Mouse (Mus musculus) stomach, postnatal 0 days (tissue): ENCODE data around the gene Tbkbp1. TPM values are rescaled to one million over a fixed set of nuclear protein-coding genes. Genes with fewer than 3 reads are reported as not detected.

ENCODE experiments used
- ATAC-seq: fragments of 200-750 bp; cut with Nextera tagmentation; 2 replicates; pipeline ENCODE4 v1.8.0; 2017; ENCODE audit not compliant: low FRiP score, low TSS enrichment
- DNase-seq: peaks from one replicate; pipeline ENCODE4 v3.0.0-alpha.2; 2016; ENCODE audit warnings: low spot score
- H3K27ac ChIP-seq: fragments of 300-500 bp; sonication (generic); replicated peaks from 2 replicates; pipeline ENCODE4 v1.5.1; 2014; ENCODE audit warnings: mild to moderate bottlenecking, control low read depth
- H3K27me3 ChIP-seq: fragments of 300-500 bp; sonication (generic); 2 replicates; pipeline ENCODE4 v1.6.1; 2014; ENCODE audit warnings: low read length; ENCODE audit not compliant: control insufficient read depth, insufficient read depth
- H3K36me3 ChIP-seq: fragments of 300-500 bp; sonication (generic); 2 replicates; pipeline ENCODE4 v1.6.1; 2014; ENCODE audit warnings: low read length, mixed read lengths; ENCODE audit not compliant: control insufficient read depth, insufficient read depth
- H3K4me1 ChIP-seq: fragments of 300-500 bp; sonication (generic); replicated peaks from 2 replicates; pipeline ENCODE4 v1.6.1; 2014; ENCODE audit warnings: antibody characterized with exemption; ENCODE audit not compliant: control insufficient read depth, insufficient read depth
- H3K4me2 ChIP-seq: fragments of 300-500 bp; sonication (generic); replicated peaks from 2 replicates; pipeline ENCODE4 v1.6.1; 2014; ENCODE audit warnings: low read depth, mild to moderate bottlenecking, control low read depth, moderate library complexity
- H3K4me3 ChIP-seq: fragments of 300-500 bp; sonication (generic); 2 replicates; pipeline ENCODE4 v1.5.1; 2014; ENCODE audit warnings: low read depth, low read length, control low read depth
- H3K9ac ChIP-seq: fragments of 300-500 bp; sonication (generic); 2 replicates; pipeline ENCODE4 v1.6.1; 2014; ENCODE audit warnings: mild to moderate bottlenecking, low read length, control low read depth, mixed read lengths
- H3K9me3 ChIP-seq: fragments of 300-500 bp; sonication (generic); 2 replicates; pipeline ENCODE4 v1.6.1; 2016; ENCODE audit warnings: low read length; ENCODE audit not compliant: control insufficient read depth
- CTCF ChIP-seq: IDR thresholded peaks from 2 replicates; pipeline ENCODE4 v1.5.1; 2016; ENCODE audit warnings: antibody characterized with exemption, low read depth, mild to moderate bottlenecking, moderate library complexity
- EP300 ChIP-seq: optimal IDR thresholded peaks from 2 replicates; pipeline ENCODE3; 2016; ENCODE audit warnings: antibody characterized with exemption
- WGBS: fragments of 180-500 bp; shearing (Covaris S2); extraction: QIAGEN DNeasy Blood & Tissue Kit; methylation state at CpG from one replicate; pipeline ENCODE4 v1.1.7; 2014; 5-methylcytosine and 5-hydroxymethylcytosine counted together
- polyA plus RNA-seq: library from polyadenylated mRNA; unstranded; fragments of >200 nt; fragmentation: Nextera tagmentation; extraction: Ambion mirVana; gene quantifications from 2 replicates; pipeline ENCODE4 v1.2.1, GENCODE M21; 2015

Gene Tbkbp1
- polyA plus RNA-seq, 1 experiment from 2014 or later, result 1.8 TPM

DNA sequence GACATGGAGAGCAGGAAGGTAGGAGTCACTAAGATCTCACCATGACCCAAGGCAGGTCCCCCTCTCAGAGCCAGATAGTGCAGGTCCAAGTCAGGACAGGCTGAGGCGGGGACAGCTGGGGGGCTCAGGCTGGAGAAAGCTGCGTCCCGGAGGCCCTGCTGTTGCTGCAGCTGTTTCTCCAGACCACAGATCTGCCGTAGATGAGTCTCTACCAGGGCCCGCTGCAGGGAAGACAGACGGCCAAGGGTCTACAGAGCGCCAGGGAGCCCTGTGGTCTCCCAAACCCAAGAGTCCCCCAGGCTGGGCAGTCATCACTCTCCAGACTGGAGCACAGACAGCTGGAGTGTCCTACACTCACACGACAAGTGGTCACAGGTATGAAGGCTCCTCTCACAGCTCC is 4.0 kb downstream of the Tbkbp1 start:
- peak; percentile 16 for DNase-seq
- no peak overlapping the region for H3K27ac ChIP-seq
- H3K9ac ChIP-seq, result no peak overlapping the region
- WGBS, result 88% methylated on average over 8 of the region's 8 CpGs
- H3K36me3 ChIP-seq, result no peaks in the 10 kb centered on the region
- H3K27me3 ChIP-seq, result no peaks in the 10 kb centered on the region
- no peak overlapping the region for H3K4me2 ChIP-seq
- H3K9me3 ChIP-seq, result no peaks in the 10 kb centered on the region
- H3K4me1 ChIP-seq, result 0 out of 2 replicates have a peak, but pooled peaks cover 2% of the 10 kb centered on the region
- no peak overlapping the region for H3K4me3 ChIP-seq
- ATAC-seq, result no peak
- no peak for TF ChIP-seq CTCF
- TF ChIP-seq EP300, result no peak

DNA sequence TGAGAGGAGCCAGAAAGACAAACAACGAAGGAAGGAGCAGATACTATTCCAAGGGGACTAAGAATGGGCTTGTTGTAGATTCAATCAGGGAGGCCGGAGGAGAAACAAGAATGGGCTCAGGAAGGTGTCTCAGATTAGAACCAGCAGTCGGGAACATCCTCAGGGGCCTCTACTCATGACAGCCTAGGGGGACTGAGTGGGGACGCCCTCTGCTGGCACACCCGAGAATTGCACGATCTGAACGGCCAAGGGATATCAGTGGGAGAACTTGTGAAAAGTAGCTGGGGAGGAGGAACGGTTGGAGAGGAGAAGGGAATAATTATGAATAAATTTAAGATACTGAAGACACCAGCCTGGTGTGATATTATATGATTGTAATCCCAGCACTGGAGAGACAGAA is 4.6 kb downstream of the Tbkbp1 start:
- no peak overlapping the region for H3K9ac ChIP-seq
- peak overlapping the region; percentile 20; the same call in 1 of the 2 replicates for H3K4me2 ChIP-seq
- 6% methylated on average over 8 of the region's 8 CpGs for whole genome bisulfite sequencing

DNA sequence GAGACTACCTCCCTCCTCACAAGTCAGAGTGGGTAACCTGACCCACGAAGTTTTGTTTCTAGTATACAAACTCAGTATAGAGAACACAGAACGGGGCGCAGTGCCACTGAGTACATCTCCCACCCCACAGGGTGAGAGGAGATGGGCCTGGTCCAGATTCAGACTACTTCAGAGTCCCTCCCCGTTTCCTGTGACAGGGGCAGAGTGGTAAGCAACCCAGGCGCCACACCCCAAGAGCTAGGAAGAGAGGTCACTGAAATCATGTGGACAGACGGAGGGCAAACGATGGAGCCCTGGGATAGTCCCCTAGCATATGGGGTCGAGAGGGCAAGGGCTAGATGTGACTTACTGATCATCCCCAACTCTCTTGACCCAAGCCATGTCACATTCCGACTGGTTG is 5.3 kb downstream of the Tbkbp1 start:
- H3K36me3 ChIP-seq, result no peaks in the 10 kb centered on the region
- WGBS, result 61% methylated on average over 9 of the region's 9 CpGs
- H3K9me3 ChIP-seq, result no peaks in the 10 kb centered on the region
- no peak for DNase-seq
- H3K27me3 ChIP-seq, result no peaks in the 10 kb centered on the region
- 0 out of 2 replicates have a peak overlapping the region, but pooled peaks have one; percentile 24 for H3K27ac ChIP-seq
- ATAC-seq, result no peak
- H3K4me1 ChIP-seq, result no peaks in the 10 kb centered on the region
- H3K4me3 ChIP-seq, result no peak overlapping the region
- H3K4me2 ChIP-seq, result no peak overlapping the region
- H3K9ac ChIP-seq, result no peak overlapping the region
- TF ChIP-seq CTCF (no peak), EP300 (no peak)

More for the DNA sequence above, 4.6 kb downstream of the Tbkbp1 start:
- Histone ChIP-seq H3K27me3 (no peaks in the 10 kb centered on the region), H3K4me1 (no peaks in the 10 kb centered on the region), H3K4me3 (no peak overlapping the region), H3K36me3 (no peaks in the 10 kb centered on the region), H3K27ac (no peak overlapping the region), H3K9me3 (no peaks in the 10 kb centered on the region)
- no peak for ATAC-seq
- peak; percentile 91 for TF ChIP-seq CTCF
- TF ChIP-seq EP300, result no peak
- DNase-seq, result peak; percentile 78

DNA sequence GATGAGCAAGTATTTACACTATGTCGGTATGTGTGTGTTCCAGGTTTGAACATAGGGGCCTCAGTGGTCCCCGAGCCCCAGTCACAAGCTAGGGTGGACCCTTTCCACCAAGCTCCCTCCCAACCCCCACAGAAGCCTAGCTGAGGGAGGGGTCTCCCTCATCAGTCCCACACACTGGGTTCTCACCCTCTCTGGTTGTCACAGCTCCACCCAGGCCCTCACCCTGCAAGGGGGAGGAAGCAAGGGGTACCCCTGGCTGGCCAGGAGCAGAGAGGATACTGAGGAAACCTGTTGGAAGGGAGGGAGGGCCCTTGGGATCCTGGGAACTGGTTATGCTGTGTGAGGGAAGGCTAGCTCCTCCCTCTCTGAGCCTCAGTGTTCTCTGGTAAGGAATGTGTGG is 6.0 kb downstream of the Tbkbp1 start:
- H3K9me3 ChIP-seq, result no peaks in the 10 kb centered on the region
- H3K4me3 ChIP-seq, result no peak overlapping the region
- no peak overlapping the region for H3K4me2 ChIP-seq
- TF ChIP-seq EP300, result no peak
- no peak for TF ChIP-seq CTCF
- H3K27me3 ChIP-seq, result no peaks in the 10 kb centered on the region
- H3K9ac ChIP-seq, result no peak overlapping the region
- H3K36me3 ChIP-seq, result no peaks in the 10 kb centered on the region
- ATAC-seq (no peak), DNase-seq (no peak)
- 51% methylated on average over 2 of the region's 2 CpGs for WGBS
- H3K27ac ChIP-seq, result 0 out of 2 replicates have a peak overlapping the region, but pooled peaks have one; percentile 13
- no peaks in the 10 kb centered on the region for H3K4me1 ChIP-seq

DNA sequence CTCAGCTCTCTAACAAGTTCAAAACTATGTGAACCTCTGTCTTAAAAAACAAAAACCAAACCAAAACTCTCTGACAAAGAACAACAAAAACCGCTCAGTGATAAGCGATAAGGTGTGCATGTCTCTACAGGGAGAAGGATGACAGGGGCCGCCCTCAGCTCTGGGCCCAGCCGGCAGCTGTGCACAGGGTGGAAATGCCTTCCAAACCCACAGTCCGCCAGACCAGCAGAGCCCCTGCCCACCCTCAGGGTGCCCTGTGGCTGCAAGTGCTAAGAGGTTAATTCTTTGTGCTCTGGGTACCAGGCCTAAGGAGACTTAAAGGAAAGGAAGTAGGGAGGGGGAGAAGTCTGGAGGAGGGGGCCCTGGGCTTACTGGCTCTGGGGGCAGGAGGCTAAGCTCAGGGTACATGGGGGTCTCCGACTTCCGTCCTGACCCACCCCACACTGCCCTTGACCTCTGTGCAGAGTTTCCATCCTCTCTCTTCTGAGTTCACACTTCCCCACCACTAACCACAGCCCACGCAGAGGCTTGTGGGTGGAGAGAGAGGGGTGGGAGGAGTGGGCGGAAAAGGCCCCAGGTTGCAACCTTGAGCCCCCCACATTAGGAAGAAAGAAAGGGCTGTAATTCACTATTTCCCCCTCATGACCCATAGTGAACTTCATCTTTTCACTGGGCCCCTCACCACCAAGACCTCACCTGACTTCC is 7.9 kb downstream of the Tbkbp1 start:
- no peaks in the 10 kb centered on the region for H3K4me1 ChIP-seq
- H3K36me3 ChIP-seq, result no peaks in the 10 kb centered on the region; the same call in 1 of the 2 replicates
- no peak for ATAC-seq
- no peaks in the 10 kb centered on the region for H3K27me3 ChIP-seq
- WGBS, result 69% methylated on average over 9 of the region's 9 CpGs
- no peak overlapping the region for H3K4me3 ChIP-seq
- H3K9me3 ChIP-seq, result no peaks in the 10 kb centered on the region
- no peak overlapping the region for H3K27ac ChIP-seq
- H3K4me2 ChIP-seq, result no peak overlapping the region
- H3K9ac ChIP-seq, result no peak overlapping the region
- TF ChIP-seq EP300 (no peak), CTCF (no peak)
- no peak for DNase-seq

DNA sequence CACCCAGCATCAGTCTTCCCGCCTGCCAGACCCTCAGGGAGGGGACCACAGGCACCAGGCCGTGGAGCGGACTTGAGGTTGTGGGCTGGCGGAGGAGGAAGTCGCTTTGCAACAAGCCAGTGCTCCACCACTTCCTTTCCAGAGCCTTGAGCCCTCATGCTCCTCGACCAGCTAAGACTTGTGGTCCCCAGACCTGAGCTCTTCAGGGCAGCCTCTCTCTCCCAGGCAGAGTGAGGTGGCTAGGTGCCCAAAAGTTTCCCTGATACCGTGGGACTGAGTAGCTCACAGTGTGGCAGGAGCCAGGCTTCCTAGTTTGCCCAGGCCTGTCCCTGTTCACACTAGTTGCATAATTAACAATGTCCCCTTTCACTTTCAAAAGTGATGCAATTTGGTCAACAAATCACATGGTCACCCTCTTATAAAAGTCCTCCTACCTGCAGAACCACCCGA is 9.1 kb downstream of the Tbkbp1 start:
- WGBS, result 59% methylated on average over 8 of the region's 8 CpGs
- H3K4me2 ChIP-seq, result no peak overlapping the region
- peak; percentile 64 for ATAC-seq
- no peaks in the 10 kb centered on the region; the same call in 1 of the 2 replicates for H3K36me3 ChIP-seq
- H3K9me3 ChIP-seq, result no peaks in the 10 kb centered on the region
- no peaks in the 10 kb centered on the region for H3K4me1 ChIP-seq
- no peaks in the 10 kb centered on the region for H3K27me3 ChIP-seq
- TF ChIP-seq CTCF, result no peak
- TF ChIP-seq EP300, result no peak
- no peak for DNase-seq
- H3K4me3 ChIP-seq, result no peak overlapping the region
- H3K27ac ChIP-seq, result no peak overlapping the region
- H3K9ac ChIP-seq, result no peak overlapping the region
